Mouse (Mus musculus) frontal cortex, postnatal 10 days (tissue): ENCODE measurements around the gene Sufu.
A peak's percentile ranks its signal among the peaks of the same experiment; 100 is the strongest.

Experiments used
- DNase-seq, 2 experiments: peaks; one replicate each; pipeline ENCODE4 v3.0.0; 2022; ENCODE audit warnings: low spot score in 2 of 2, mixed read lengths in 1 of 2

Sufu gene

DNA sequence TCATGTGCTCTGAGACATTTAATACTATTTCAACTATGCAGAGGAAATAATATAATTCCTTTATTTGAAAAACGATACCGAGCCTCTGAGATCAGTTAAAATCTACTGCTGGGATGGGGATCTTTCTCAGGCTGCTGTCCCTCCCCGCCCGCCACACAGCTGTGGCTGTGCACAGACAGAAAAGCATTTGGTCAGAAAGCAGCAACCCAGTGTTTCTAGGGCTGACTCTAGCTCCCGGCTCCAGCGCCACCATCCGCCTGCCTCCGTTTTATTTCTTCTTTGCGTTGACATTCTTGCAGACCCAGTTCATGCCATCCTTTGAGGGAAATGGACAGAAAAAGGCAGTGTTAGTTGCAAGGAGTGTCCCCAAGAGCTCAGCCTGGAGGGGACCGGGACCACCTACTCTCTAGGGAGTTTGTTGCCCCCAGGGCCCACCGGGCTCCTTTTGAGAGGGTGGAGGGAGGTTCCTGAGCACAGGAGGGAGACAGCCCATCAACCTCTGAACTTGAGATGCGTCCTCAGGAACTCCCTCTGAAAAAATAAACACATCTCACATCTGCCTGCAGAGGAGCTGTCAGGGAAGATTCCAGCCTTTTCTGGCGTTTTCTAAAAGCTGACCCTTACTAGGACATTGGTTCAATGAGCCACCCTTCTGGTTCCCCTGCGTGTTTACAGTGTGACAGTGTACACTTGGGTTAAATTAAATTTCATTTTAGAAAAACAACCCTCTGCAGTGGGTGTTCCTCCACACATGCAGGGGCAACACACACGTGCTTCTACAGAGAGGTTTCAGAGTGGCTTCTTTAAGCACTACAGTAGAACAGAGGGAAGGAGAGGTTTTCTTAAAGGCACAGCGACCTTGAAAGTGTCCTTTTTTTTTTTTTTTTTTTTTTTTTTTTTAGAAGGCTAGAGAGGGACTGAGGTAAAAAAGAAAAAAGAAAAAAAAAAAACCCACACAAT, 134.7 kb downstream of the Sufu start:
- DNase-seq = peak in 1 of 2 experiments; percentile 14

DNA sequence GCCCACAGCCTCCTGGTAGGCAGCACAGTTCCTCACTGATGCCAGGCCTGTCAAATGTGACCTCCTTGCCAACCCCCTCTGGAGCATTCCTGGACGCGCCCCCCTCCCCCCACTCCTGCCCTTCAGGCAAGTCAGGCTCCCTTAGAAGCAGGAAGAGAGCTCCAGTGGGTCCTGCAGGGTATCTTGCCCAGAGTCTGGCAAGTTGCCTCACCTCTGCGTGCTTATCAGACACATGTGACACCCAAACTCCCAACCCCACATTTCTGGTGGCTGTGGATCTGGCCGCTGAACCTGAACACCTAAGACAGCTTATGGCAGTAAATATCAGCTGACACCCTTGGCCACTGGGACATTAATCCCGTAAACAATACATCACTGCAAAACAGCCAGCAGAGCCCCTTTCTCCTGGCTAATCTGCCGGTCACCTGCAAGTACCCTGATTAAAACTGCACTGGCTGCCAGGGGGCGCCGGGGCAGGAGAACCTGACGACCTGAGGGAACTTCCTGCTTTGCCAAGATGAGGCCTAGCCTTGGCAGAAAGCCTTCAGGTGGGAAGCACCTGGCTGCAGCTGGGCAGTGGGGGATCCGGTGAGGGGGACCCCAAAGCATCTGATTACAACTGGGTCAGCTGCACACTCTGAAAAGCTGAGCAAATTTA, 135.5 kb downstream of the Sufu start:
- peak in 1 of 2 experiments; percentile 52 for DNase-seq

DNA sequence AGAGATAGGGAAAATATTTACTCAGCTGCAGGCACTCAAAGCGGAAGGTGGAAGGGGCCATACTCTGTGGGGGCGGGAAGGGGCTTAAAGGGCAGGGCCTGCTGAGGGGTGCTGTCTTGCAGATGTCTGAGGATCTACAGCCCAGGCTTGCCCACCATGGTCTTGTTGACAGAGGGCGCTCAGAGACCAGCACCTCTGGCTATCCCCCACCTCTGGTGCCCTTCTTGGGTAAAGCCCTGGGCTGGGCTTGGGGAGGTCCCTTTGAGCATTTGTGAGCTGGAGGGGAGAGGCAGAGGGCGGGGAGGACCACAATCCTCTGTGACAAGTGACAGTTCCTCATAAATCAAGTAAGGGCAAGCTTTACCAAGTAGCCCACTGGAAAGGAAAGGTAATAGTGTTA, 136.4 kb downstream of the Sufu start:
- DNase-seq = no peak

DNA sequence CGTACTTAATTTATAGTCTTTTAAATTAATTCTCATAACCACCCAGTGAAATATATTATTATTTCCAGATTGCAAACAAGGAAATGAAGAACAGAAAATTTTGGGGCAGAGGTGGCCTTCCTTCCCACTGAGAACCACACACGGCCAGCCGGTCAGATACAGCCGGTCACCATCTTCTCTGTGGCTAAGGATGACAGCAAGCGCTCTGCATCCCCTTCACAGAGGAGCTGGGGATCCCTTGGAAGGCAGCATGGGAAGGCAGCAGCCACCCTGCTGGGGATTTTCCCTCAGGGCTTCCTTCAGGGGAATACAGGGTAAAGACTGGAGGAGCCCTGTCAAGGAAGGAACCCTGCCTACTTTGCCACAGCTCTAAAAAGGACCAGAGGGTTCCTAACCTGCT, 136.8 kb downstream of the Sufu start:
- DNase-seq = no peak

DNA sequence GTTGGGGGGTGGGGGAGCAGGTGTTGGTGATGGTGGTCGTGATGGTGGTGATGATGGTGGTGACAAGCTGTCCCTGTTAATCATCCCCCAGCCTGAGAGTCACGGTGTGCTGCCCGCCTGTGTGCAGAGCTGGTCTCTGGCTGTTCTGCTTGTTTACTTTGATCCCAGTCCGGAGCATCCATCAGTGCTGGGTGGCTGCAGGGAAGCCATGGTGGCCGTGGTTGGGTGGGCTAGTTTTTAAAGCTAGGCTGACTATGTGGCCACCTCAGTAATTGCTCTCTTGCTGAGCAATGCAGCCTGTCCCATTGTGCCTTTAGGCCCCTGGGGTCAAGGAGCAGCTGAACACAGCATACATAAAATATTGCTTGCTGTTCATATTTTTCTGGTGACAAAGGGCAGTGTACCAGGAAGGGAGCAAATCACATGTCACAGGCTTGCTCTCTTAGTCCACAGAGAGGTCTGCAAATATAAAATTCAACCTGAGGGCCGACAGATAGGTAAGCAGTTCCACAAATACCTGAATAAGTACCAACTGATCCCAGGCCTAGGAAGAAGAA, 137.9 kb downstream of the Sufu start:
- DNase-seq = no peak

DNA sequence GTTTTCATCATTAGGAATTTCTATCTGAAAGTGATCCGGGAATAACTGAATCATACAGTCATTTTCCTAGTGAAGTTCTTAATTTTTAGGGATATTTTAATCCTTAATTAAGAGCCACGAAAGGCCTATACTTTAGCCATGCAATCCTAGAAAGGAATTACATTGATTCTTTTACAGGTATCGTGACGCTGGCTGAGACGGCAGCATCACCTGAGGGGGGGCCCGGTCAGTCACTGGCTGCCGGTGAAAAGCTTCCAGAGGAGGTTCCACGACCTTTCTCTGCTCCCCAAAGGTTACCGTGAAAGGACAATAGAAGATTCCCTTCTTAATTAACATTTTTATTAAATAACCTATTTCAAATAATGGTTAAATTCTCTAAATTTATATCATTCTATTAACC, 140.7 kb downstream of the Sufu start:
- DNase-seq = no peak

DNA sequence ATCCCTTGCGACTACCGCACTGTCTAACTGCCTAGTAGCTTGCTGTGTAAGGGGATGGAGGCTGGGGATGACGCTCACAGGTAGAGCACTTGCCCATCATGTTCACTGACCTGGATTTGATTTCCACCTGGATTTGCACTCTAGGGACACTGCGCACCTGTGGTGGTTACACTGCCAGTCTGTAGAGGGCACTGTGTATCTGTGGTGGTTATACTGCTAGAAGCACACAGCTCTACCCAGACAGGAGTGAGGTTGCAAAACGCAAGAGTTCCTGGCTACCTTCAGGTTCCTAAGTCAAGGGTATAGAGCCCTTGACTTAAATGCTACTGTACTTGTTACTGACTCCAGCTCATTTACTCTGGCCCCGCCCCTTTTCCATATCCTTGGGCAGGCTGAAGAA, 141.5 kb downstream of the Sufu start:
- DNase-seq = no peak
